Mouse (Mus musculus): Measurements from ENCODE around the gene Olfr142.
"Not testable (repeated sequence)": the region's sequence is repeated elsewhere in the genome, so short reads cannot be mapped to it uniquely, and the experiment has no call there.

Olfr142 gene

GRCm38 (mm10) chr2:90257492-90257891 is at the start of gene Olfr142:
Gene Olfr142 (minus strand): TSS chr2:90257592.
- no peak for DNase-seq

- DNase-seq, result no peak
Observed at GRCm38 (mm10) chr2:90292741-90293140, 35.3 kb upstream of the Olfr142 start, which contains the start of gene Olfr1272. Gene Olfr1272 (minus strand): TSS chr2:90292841.

DNA sequence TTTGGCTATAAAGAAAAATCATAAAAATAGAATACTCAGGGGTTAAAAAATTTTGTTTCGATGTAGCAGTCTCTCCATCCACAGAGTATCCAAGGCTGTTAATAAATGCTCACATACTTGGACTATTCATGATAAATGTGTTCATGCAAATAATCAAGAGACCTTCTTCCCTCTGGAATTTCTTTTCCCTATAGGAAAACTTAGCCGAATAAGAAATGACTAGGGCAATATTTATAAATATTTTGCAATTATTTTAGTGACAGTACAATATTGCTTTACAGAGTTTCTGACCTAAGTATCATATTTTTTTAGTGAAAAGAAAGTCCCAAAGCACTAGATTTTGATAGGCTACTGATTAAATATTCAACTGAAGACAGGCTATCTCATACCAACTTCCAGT is 13.5 kb upstream of the Olfr142 start, which contains the start of gene Olfr1271:
Gene Olfr1271 (minus strand): TSS at position 101 of the 400 bp plus-strand sequence.
- DNase-seq, result no peak

GRCm38 (mm10) chr2:90224393-90224792 is 33.0 kb downstream of the Olfr142 start, which contains the start of gene Olfr1506:
Gene Olfr1506 (minus strand): TSS chr2:90224493.
- not testable (repeated sequence) for DNase-seq
